Mouse (Mus musculus): ENCODE results near the gene Atp2b2.

The Atp2b2 gene

DNA sequence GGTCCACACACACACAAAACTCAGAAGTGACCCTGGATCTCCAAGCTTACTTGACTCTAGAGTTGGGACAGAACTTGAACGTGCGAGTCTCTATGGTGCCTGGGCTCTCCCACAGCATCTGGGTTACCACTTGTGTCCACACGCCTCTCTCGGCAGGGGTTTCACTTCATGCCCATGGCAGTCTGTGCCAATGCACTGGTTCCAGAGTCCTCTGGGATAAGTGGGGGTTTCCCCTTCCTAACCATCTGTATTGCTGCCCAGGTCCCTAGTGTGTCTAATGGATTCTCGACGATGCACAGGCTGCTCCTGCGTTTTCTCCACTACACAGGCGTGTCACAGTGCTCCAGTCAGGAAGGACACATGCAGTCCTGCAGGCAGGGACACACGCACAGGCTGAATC lies 184.1 kb downstream of the Atp2b2 start:
- DNase-seq (ENCODE audit: low read depth, low spot score) = no peak

DNA sequence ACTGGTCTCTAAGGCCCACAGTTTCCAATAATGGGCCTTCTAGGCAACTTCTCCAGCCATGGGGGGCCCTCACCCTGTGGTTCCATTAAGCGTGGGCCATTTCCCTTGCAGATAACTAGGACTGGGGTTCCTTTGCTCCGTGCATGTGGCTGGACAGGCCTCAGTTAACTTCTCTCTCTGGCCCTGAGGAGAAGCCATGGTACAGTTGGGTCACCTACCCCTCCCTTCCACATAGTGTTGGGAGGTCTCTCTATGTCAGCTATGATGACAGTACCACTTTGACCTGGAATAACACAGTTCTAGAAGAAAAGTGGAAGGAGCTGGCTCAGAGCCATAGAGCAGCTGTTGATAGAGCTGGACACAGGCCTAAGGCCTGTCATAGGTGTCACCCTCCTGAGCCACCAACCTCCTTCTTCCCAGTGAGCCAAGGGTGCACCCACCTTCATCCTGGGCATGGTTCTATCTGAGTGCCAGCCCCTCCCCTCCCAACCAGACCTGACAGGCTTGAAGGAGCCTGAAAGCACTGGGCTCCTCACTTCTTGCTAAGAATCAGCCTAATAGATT lies 185.0 kb downstream of the Atp2b2 start:
- no peak for DNase-seq (ENCODE audit: low read depth, low spot score)

DNA sequence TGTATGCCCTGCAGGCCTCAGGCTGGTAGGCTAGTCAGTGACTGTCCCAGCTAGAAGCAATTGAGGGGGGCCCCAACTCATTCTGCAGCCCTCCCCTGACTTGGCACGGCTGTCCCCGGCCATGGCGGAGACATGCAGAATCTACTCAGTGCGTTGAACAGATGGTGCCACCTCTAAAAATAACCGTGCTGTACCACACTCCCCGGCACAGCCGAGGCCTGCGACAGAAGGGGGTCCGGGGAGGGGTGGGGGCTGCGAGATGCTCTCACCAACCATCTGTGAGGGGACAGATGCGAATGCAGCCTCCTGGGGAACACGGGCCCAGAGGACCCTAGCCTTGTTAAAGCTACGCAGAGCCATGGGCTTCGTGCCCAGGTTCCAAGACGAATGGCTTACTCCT lies 185.6 kb downstream of the Atp2b2 start:
- DNase-seq (ENCODE audit: low read depth, low spot score) = peak; percentile 98

DNA sequence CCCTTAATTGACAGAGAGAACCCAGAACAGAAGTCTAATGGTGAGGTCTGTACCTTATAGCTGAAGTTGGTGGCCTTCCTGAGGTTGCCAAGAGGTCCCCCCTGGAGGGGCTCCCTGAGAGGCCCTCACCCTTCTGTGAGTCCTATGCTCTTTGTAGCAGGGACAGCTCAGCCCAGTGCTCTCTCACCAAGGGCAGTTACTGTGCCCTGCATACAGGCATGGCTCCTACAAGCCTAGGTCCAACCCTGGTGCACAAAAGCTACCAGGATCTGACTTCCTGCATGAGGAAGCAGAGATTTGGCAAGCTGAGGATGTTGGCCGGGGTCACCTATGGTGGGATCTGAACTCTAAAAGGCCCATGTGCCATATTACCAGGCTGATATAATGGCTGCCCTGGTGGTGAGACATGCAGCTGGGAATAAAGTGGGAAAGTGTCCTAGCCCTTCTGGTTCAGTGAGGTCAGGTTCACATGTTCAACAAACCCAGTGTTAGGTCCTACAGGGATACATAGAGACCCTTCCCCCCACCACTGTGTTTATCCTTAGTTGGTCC lies 186.2 kb downstream of the Atp2b2 start:
- DNase-seq (ENCODE audit: low read depth, low spot score) = no peak

DNA sequence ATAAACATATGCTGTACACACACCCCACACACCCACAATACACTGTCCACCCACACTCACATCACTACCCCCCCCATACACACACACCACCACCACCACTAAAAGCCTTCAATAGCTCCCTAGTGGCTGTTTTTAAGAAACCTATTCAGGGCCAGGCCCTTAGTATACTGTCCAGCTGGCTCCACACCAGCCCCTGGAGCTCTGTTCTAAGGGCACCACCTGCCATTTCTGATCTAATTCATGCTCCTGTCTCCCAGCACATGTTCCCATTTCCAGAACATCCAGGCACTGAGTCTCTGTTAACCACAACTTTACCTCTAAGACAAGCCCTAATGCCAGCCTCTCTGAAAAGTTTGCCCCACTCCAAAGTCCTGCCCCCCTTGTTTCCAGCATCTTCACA lies 186.8 kb downstream of the Atp2b2 start:
- peak; percentile 80 for DNase-seq (ENCODE audit: low read depth, low spot score)

DNA sequence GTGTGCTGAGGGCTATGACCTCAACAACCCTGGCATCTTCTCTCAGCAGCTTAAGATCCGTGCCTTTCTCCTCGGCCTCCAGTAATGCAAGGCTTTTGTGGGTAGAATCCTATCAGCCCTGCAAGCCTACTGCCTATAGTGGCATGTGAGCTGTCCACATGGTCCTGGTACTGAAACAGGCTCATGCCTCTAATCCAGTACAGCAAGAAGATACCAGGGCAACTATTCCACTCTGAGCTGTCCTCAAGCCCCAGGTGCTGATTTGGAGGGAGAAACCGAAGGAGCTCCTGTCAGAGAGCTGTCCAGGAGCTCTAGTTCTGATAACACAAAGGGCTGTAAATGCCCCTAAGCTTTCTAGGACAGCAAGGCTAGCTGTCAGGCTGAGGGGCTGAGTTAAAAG lies 190.1 kb downstream of the Atp2b2 start:
- DNase-seq (ENCODE audit: low read depth, low spot score) = no peak

DNA sequence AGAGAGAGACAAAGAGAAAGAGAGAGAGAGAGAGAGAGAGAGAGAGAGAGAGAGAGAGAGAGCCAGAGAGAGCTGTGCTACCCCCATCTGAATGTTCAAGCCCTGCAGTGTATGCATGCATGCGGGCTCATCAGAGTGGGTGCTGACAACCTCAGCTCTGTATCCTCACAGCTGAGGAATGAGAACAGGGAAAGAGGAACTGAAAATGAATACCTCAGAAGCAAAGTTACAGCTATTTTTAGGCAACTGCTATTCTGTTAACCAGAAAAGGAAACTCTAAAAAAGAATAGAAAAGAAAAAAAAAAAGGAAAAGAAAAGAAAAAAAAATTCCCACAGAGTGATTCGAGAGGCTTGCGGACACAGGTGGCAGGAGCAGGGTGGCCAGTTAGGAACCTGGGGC lies 192.6 kb downstream of the Atp2b2 start:
- peak; percentile 89 for DNase-seq (ENCODE audit: low read depth, low spot score)

DNA sequence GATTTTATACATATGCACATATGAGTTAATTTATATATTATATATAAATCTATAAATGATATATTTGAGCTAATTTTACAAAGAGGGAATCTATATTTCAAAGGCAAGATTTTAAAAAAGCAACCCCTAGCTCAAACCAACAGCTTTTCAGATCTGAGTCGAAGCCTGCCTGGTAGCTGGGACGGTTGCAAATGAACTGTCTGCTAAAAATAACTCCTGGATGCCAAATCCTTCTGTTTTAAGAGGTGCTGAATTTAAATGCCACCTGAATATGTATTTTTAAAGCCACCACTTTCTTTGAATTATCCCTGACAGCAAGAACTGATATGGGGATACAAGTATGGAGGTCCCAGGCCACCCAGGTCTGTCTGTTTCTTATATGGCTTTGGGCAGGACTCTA lies 193.8 kb downstream of the Atp2b2 start:
- peak; percentile 68 for DNase-seq (ENCODE audit: low read depth, low spot score)

DNA sequence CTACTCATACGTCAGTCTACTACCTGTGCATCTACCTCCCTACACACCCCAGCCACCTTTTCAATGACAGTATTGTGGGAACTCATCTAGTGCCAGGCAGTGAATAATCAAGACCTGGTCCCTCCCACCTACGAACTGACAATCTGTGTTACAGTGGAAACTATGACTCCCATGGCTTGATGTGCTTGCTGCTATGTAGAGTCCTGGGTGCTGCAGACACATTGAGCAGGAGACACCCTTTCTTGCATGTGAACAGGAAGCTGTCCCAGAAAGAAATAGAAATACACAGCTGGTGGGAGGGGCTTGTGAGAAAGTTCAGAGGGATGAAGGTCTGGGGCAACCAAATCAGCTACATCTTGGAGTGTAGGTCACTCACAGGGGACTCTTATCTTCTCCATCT lies 195.3 kb downstream of the Atp2b2 start:
- DNase-seq (ENCODE audit: low read depth, low spot score) = no peak

DNA sequence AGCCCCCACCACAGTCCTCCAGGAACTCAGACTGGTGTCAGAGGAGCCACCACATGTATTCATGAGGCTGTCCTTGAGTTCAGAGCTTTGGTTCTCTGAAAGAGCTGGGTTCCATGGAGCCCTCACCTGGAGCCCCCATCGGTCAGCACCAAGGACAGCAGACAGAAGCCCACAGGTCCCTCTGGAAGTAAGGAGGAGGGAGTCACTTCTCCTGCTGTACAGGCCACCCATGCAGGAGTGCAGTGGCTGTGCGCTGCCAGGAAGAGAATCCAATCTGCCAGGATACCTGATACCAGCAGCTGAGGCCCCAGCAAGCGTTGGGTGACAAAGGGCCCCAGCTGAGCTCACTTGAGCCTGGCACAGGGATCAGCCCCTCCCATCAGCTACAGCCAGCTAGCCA lies 199.2 kb downstream of the Atp2b2 start:
- DNase-seq (ENCODE audit: low read depth, low spot score) = no peak

DNA sequence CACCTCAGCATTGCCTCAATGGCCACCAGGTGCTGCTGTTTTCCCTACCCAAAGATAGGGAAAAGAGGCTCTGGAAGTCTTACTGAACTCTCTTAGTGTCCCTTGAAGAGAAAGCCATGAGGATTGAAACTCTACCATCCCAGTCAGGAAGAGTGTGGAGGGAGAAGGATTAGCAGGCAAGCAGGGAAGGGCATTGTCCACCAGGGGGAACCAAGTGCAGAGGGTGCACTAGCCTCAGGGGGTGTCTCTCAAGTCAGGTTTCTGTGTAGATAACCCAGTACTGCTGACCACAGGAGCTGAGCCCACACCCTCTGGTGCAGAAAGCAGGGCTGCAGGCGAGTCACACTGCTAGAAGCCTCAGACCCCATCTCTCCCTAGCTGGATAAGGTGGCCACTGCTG lies 203.9 kb downstream of the Atp2b2 start:
- no peak for DNase-seq (ENCODE audit: low read depth, low spot score)

DNA sequence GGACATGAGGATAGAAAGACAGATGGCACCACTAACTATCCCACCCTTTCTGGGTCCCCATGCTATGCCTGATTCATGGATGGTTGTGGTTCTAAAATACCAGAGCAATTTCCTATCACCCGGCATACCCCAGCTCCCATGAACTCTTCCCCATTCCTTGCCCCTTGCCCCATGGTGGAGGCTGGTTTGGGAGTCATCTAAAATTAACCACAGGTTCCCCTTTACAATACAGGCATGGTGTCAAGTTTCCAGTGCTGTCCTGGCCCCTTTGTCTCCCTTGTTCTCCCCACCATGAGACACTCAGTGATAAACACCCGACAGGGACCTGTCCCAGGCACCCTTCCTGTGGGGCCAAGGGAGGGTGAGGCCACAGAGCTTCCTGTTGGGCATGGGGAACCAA lies 204.7 kb downstream of the Atp2b2 start:
- no peak for DNase-seq (ENCODE audit: low read depth, low spot score)

DNA sequence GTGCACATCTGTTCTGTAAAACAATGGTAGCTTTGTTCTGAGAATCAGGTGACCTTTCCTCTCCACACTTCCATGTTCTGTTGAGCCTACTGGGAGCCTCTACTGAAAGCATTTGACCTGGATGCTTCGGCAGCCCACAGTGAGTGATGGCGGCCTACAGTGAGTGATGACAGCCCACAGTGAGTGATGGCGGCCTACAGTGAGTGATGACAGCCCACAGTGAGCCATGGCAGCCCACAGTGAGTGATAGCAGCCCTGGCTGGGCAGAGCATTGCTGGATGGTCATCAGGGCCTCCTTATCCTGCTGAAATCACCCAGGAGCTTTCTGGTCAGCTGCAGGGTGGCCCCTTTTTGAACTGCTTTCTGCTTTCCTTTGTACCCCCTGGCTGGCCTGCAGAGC lies 205.9 kb downstream of the Atp2b2 start:
- DNase-seq (ENCODE audit: low read depth, low spot score) = no peak

DNA sequence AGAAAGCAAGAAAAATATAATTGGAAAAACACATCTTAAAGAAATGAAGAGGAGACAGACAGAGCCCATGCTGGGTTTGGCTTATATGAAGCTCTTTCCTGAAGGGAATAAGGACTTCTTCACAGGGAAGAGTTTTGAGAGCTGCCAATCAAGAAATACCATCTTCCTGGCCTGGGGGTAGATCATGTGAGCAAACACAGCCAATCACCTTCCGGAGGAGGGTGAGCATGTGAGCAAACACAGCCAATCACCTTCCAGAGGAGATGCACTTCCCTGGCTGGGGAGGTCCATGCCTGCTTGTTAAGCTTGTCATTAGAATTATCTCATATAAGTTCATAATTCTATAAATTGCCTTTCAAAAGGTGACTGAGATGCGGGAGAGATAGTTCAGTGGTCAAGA lies 211.9 kb downstream of the Atp2b2 start:
- no peak for DNase-seq (ENCODE audit: low read depth, low spot score)

DNA sequence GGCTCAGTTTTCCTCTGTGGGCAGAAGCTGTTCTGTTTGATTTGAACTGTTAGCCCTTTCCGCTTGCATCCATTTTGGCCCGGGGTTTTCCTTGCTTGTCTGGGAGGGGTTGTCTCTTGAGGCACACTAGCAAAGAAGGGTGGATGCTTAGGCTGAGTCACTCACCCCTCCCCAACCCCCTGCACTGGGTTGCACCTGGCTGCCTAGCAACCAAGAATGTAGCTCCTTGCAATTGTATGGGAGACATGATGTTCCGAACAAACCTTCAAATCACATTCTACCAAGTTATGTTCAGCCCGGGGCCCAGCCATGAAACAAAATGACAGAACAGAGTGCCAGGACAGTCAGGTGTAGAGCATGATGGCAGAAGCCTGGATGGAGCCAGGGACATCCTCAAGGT lies 215.1 kb downstream of the Atp2b2 start:
- DNase-seq (ENCODE audit: low read depth, low spot score) = peak; percentile 86

DNA sequence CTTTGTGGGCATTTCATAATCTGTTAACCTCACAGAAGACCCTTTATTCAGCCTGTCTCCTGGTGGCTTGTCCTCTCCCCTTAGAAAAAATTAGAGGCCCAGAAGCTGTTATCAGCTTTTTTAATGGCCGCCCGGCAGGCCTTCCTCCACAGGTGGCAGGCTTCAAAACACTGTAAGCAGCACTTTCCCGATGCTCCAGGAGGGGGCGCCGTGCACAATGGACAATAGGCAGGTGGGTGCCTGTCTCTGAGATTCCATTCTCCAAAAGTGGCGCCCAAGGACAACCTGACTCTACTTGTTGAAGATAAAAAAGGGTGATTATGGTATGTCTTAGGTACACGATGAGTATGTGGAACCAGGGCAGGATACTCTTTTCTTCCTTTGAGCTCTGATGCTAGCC lies 220.0 kb downstream of the Atp2b2 start:
- peak; percentile 82 for DNase-seq (ENCODE audit: low read depth, low spot score)

DNA sequence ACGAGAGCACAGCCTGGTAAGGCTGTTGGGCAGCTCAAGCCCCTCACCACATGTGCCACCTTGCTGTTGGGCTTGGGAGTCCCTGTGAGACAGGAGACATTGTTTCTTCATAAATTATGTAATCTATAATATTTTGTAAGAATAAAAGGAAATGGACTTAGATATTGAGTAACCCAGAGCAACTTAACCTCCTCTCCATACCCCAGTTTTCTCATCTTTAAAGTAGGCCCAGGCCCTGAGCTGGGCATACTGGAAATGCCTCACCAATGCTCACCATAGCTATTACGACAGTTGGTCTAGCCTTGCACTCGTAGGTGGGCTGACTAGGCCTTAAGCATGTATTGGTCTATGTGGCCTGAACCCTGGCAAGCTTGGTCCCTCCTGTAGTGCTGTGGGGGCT lies 225.7 kb downstream of the Atp2b2 start:
- no peak for DNase-seq (ENCODE audit: low read depth, low spot score)

DNA sequence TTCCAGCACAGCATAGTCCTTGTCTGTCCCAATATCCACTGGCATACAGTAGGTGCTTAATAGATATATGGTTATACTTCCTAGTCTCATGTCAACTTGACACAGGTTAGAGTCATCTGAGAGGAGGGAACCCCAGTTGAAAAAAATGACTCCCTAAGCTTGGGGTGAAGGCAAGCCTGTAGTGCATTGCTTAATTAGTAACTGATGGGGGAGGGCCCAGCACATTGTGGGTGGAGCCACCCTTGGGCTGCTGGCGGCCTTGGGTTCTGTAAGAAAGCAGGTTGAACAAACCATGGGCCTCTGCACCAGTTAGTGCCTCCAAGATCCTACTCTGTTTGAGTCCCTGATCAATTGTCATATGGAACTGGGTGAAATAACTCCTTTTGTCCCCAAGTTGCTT lies 231.0 kb downstream of the Atp2b2 start:
- no peak for DNase-seq (ENCODE audit: low read depth, low spot score)

DNA sequence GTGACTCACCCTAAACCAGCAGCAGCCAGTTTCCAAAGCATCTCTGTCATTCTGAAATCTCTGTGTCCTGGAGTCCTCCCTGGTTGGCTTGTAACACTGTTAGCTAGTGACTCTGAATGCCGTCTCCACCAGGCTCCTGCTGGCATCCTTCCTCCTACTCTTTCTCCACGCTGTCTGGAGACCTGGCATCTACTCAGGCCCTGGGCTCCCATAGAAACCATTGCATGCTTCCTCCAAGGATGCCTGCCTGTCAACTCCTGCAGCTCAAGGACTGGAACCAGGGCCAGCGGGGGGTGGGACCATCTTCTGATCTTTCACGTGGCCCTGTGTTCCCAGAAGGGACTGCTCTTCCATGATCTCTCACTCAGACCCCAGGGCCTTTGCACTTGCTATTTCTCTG lies 231.7 kb downstream of the Atp2b2 start:
- peak; percentile 79 for DNase-seq (ENCODE audit: low read depth, low spot score)

DNA sequence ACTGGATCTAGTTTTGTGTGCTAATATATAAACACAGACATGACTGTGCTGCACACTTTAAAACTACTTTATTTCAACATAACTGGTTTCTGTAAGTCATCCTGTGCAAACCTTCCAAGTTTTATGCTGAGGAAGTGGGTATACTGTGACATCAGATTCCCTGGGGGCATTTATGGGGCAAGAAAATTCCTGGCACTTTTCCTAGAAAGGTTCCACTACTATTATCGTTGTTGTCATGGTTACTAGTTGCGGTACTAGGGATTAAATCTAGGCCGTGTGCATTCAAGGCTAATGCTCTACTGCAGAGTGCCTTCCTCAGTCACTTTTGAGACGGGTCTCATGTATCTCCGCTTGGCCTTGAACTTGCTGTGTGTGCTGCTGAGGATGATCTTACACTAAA lies 236.2 kb downstream of the Atp2b2 start:
- no peak for DNase-seq (ENCODE audit: low read depth, low spot score)

DNA sequence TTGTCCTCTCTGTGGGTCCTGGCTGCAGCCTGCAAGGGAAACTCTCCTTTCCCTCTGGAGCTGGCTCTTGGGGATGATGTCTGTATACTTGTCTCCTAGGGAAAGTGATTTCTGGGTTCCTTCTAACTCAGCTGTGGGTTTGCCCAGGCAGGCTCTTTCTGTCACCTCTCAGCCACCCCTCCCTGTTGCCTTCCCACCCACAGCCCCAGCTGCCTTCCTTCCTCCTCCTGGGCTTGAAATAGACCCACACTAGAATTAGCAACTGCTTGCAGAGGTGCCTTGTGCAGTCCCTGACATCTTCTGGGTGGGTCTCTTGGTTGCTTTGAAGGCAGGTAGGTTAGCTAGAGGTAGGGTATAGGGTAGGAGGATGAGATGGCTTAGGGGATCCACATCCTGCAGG lies 241.2 kb downstream of the Atp2b2 start:
- peak; percentile 93 for DNase-seq (ENCODE audit: low read depth, low spot score)

DNA sequence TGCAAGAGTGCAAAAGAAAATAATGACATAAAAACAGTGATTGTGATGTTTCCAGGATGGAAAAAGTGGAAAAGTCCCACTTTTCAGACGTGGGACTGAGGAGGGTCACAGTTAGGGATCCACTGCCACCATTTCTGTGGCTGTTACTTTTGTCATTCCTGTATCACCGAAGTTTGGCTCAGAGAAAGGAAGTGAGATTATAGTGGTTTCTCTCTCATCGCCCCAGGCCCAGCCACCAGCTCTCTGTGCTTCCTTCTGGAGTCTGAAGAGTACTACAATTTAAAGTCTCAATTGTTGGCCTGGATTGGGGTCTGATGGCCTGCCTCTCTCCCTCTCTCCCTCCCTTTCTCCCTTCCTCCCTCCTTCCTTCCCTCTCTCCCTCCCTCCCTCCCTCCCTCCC lies 242.5 kb downstream of the Atp2b2 start:
- DNase-seq (ENCODE audit: low read depth, low spot score) = no peak

DNA sequence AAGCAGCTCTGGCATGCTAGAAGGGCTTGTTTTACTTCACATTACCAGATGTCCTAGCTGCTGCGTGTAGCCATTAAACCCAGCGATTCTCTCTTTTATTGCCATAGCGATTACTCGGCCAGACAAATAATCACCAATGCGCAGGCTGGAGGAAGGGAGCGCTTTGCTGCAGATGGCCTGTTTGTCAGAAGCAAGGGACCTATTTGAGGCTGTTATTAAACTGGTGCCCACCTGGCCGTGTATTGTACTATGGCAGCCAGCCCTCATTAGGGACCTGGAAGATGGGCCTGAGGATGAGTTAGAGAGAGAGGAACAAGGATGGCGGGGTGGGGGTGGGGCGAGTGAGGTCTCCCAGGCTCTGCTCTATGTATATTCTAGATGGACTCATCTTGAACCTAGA lies 243.1 kb downstream of the Atp2b2 start:
- DNase-seq (ENCODE audit: low read depth, low spot score) = no peak

DNA sequence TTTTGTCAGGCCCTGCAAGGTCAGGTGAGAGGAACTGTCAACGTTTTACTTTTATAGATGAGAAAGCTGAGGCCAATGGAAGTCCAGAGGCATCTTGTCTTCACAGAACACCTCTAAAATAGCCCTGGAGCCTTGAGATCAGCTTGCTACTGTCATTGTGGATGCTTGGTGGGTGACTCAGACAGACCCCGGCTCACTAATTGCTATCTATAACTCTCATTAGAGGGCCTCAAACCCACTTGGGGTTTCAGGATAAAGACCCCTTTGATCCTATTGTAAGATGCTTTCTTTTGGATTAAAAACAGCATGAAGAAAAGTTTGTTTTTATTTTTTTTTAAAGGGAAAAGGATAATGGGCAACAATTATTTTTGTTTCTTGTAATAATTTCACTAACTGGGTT lies 243.5 kb downstream of the Atp2b2 start:
- no peak for DNase-seq (ENCODE audit: low read depth, low spot score)
